7 mouse cellular contexts compared by ENCODE assay signal in the genomic region with DNA sequence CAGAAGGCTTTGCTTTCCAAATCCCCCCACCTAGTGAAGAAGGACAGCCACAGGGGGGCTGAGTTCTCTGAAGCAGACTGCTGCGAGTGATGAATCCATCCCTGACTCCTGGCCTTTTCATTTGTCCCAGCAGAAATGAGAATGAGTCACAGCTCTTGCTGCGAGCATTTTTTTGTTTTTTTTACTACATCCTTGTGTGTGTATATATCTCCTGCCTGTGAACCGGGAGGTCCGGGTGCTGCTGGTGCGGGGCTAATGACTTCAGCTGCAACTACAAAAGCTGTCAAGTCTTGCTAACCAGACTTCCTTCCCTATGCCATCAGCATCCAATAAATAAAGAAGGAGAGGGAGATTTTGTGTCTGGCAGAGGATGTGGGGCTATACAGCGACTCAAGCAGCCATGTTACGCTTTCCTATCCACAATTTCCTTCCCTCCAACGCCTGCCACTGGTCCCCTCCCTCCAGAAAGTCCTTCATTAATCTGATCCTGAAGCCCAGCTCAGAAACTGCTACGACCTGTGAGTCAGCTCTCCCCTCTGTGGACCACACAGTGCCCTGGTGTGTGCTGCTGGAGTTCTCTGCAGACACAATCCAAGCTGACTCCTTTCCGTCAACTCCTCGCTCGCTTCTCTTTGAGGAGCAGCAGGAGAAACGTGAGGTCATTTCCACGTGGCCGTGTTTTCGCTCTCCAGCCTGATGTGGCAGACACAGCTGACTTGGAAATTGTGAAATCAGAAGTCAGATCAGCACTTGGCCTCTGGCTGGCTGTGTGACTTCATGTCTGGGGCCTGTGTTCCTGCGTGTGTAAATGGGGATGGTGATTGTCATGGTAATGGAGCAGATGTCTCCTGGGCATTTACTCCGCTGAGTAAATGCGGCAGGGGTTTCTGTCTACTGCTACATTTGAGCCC. TPM values are rescaled to one million over a fixed set of nuclear protein-coding genes. Genes with fewer than 3 reads are reported as not detected.
A peak's percentile ranks its signal among the peaks of the same experiment; 100 is the strongest.
DNase-seq lines count a peak whose midpoint lies in the region; ATAC-seq and TF ChIP-seq lines count a peak whose summit lies in the region.

No protein-coding gene starts in this region.

- peaks cover 46% of the 10 kb centered on the region for H3K4me1 ChIP-seq in embryonic facial prominence, embryonic 10.5 days
- no peaks in the 10 kb centered on the region for H3K4me1 ChIP-seq in kidney, adult 2 months (ENCODE audit: control insufficient read depth, insufficient read depth, low read length)
- no peaks in the 10 kb centered on the region for H3K4me1 ChIP-seq in stomach, postnatal 0 days (replicated peaks; ENCODE audit: control insufficient read depth, insufficient read depth)

- H3K4me2 ChIP-seq in stomach, postnatal 0 days (replicated peaks; ENCODE audit: low read depth) = no peak overlapping the region

- no peaks in the 10 kb centered on the region for H3K36me3 ChIP-seq in embryonic facial prominence, embryonic 10.5 days (replicated peaks)
- no peaks in the 10 kb centered on the region for H3K36me3 ChIP-seq in kidney, adult 2 months (ENCODE audit: control insufficient read depth, insufficient read depth, low read length)
- no peaks in the 10 kb centered on the region for H3K36me3 ChIP-seq in stomach, postnatal 0 days (ENCODE audit: control insufficient read depth, insufficient read depth, low read length)

- no peak for TF ChIP-seq CTCF in kidney, adult 2 months (conservative IDR thresholded peaks at IDR 0.05; ENCODE audit: insufficient read depth, insufficient read length, low read depth, low read length)
- peak; percentile 14; the same call in 1 of the 2 replicates for TF ChIP-seq CTCF in stomach, postnatal 0 days (IDR thresholded peaks at IDR 0.05; ENCODE audit: low read depth)

- H3K9ac ChIP-seq in stomach, postnatal 0 days (ENCODE audit: low read length) = 0 out of 2 replicates have a peak overlapping the region, but pooled peaks have one; percentile 31

- 42% methylated on average over 19 of the region's 19 CpGs for WGBS in embryonic facial prominence, embryonic 10.5 days
- 43% methylated on average over 19 of the region's 19 CpGs for WGBS in kidney, adult 2 months
- WGBS in stomach, postnatal 0 days = 24% methylated on average over 19 of the region's 19 CpGs

- peak; percentile 79 to 91 for DNase-seq in adrenal gland, adult (ENCODE audit: inconsistent age in 2 of 2, low spot score in 1 of 2)
- DNase-seq in embryonic facial prominence, embryonic 10.5 days (ENCODE audit: low spot score) = peak; percentile 45
- DNase-seq in heart, adult 9 months (ENCODE audit: low spot score in 2 of 2) = peak; percentile 84 to 85
- peak; percentile 52 for DNase-seq in kidney, adult 2 months
- DNase-seq in stomach, postnatal 0 days (ENCODE audit: low spot score) = peak; percentile 35
- DNase-seq in testis, postnatal 14 days (ENCODE audit: low spot score) = no peak

- no peak overlapping the region for H3K4me3 ChIP-seq in embryonic facial prominence, embryonic 10.5 days
- no peak overlapping the region for H3K4me3 ChIP-seq in kidney, adult 2 months (ENCODE audit: insufficient read depth, low read depth, low read length)
- H3K4me3 ChIP-seq in stomach, postnatal 0 days (ENCODE audit: low read depth, low read length) = no peak overlapping the region

- H3K27ac ChIP-seq in embryonic facial prominence, embryonic 10.5 days (replicated peaks) = peak overlapping the region; percentile 77
- no peak overlapping the region for H3K27ac ChIP-seq in kidney, adult 2 months (ENCODE audit: insufficient read depth, low read depth, low read length)
- H3K27ac ChIP-seq in stomach, postnatal 0 days (replicated peaks) = peak overlapping the region; percentile 84

- H3K9me3 ChIP-seq in embryonic facial prominence, embryonic 10.5 days = no peaks in the 10 kb centered on the region
- no peaks in the 10 kb centered on the region for H3K9me3 ChIP-seq in stomach, postnatal 0 days (ENCODE audit: control insufficient read depth, low read length)

- ATAC-seq in megakaryocyte, adult 5-6 weeks (ENCODE audit: poor library complexity, severe bottlenecking) = peak; percentile 70
- peak; percentile 72; the same call in 1 of the 2 replicates for ATAC-seq in stomach, postnatal 0 days (ENCODE audit: low FRiP score, low TSS enrichment)

- TF ChIP-seq POLR2A in kidney, adult 2 months (IDR thresholded peaks at IDR 0.05; ENCODE audit: low read depth, low read length) = no peak

- H3K27me3 ChIP-seq in embryonic facial prominence, embryonic 10.5 days (replicated peaks; ENCODE audit: low read depth, poor library complexity, severe bottlenecking) = no peaks in the 10 kb centered on the region
- no peaks in the 10 kb centered on the region for H3K27me3 ChIP-seq in kidney, adult 2 months (replicated peaks; ENCODE audit: control insufficient read depth, insufficient read depth, low read length)
- H3K27me3 ChIP-seq in stomach, postnatal 0 days (ENCODE audit: control insufficient read depth, insufficient read depth, low read length) = no peaks in the 10 kb centered on the region

- no peak for TF ChIP-seq EP300 in stomach, postnatal 0 days (optimal IDR thresholded peaks at IDR 0.05)

RNA-seq across cellular contexts. Expression of gene Prex1, which starts 16.3 kb away (rescaled TPM):
- 32.6 and 35.2 TPM in 2 replicates for polyA plus RNA-seq in embryonic facial prominence, embryonic 10.5 days (2016; fragmentation: Nextera tagmentation; extraction: Ambion mirVana)
- 12.2 and 14.5 TPM in 2 replicates for polyA plus RNA-seq in kidney, adult 2 months (2012; rRNA removed)
- 75.3 and 85.4 TPM in 2 replicates for total RNA-seq in megakaryocyte, adult 5-6 weeks (2015)
- 61.1 and 73.3 TPM in 2 replicates for total RNA-seq in megakaryocyte, adult 5-6 weeks (2017)
- polyA plus RNA-seq in stomach, postnatal 0 days (2015; fragmentation: Nextera tagmentation; extraction: Ambion mirVana) = 12.0 and 12.8 TPM in 2 replicates
